ENCODE assay signal across 19 mouse cellular contexts in genomic region chr16:17280471-17280870, GRCm38 (mm10). TPM values are rescaled to one million over a fixed set of nuclear protein-coding genes. Genes with fewer than 3 reads are reported as not detected.
"Had no signal": no experiment of that assay in that cellular context is flagged by ENCODE, and none has a peak within 500 bp of the region (broad histone marks: within the 10 kb centered on the region; RNA-seq: fewer than 3 reads in every experiment).

No protein-coding gene starts in this region.

- H3K9me3 ChIP-seq: liver, embryonic 13.5 days; megakaryocyte, embryonic 14.5 days; midbrain, embryonic 10.5 days; midbrain, embryonic 13.5 days; neural tube, embryonic 13.5 days; stomach, embryonic 15.5 days had no signal

- DNase-seq: kidney, adult 18-20 months; kidney, adult 9 months; kidney, postnatal 25 days; liver, embryonic 13.5 days; lung, adult 2 months; right cerebral cortex, adult 18-20 months; right cerebral cortex, postnatal 25 days; spleen, adult 18-20 months; thymus, postnatal 25 days had no signal

- ATAC-seq: intestine, embryonic 16.5 days; midbrain, embryonic 13.5 days; midbrain, embryonic 16.5 days had no signal

- H3K9ac ChIP-seq: liver, embryonic 13.5 days; midbrain, embryonic 13.5 days; neural tube, embryonic 13.5 days; stomach, embryonic 15.5 days had no signal

- H3K4me3 ChIP-seq: liver, embryonic 13.5 days; megakaryocyte, embryonic 14.5 days; midbrain, embryonic 10.5 days; midbrain, embryonic 13.5 days; myocyte; neural tube, embryonic 13.5 days; stomach, embryonic 15.5 days had no signal

- H3K27ac ChIP-seq: kidney, postnatal 0 days; liver, embryonic 13.5 days; macrophage; midbrain, embryonic 10.5 days; midbrain, embryonic 13.5 days; neural tube, embryonic 13.5 days; stomach, embryonic 15.5 days had no signal

- H3K4me2 ChIP-seq: liver, embryonic 13.5 days; midbrain, embryonic 13.5 days; neural tube, embryonic 13.5 days; stomach, embryonic 15.5 days had no signal

RNA-seq across cellular contexts. Expression of gene Serpind1, which starts 50.7 kb away (rescaled TPM):
- polyA plus RNA-seq: macrophage had no signal
